Mouse (Mus musculus): ENCODE results near the gene Lbr.

DNA sequence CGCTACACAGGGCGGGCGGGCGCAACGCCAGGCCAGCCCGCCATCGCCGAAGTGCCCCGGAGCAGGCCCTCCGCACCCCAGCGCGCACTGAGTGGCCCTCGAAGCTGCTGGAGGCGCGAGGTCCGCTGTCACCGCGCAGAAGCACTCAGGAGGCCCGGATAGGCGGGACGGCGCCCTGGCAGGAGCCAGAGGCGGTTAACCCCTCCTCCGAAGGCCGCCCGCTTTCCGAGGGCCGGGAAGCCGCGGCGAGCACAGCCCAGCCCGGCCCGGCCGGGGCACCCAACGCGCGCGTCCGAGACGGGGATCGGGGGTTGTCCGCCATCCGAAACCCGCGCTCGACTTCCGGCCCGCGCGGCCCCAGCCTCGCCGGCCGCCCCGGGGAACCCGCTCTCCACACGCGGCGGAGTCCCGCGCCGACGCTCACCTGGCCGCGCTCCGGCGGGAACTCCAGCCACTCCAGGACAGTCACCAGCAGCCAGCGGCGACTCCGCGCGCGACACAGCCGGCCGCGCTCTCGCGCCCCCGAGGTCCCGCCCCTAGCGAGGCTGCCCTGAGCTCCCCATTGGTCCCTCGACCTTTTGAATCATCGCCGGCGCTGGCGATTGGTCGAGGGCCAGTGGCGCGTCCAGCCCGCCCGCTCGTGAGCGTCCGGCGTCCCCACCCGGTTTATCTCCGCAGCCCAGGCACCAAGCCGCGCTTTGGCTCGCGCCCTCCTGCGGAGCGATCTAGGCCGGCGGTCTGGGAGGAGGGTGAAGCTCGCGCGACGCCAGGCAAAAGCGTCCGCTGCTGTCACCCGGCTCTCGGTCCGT is 778 bp downstream of the Lbr start:
- peak; percentile 53 for TF ChIP-seq MAX (IDR thresholded peaks at IDR 0.05)
- no peak for TF ChIP-seq MYOD1 (IDR thresholded peaks at IDR 0.05; ENCODE audit: control insufficient read depth, insufficient read length, low read depth)
- TF ChIP-seq CTCF (IDR thresholded peaks at IDR 0.05; ENCODE audit: control insufficient read depth, insufficient read depth, insufficient read length) = no peak
- no peak for TF ChIP-seq USF1 (IDR thresholded peaks at IDR 0.05; ENCODE audit: low read depth)
- no peak for TF ChIP-seq CEBPB (IDR thresholded peaks at IDR 0.05; ENCODE audit: low read depth)
- TF ChIP-seq MYOG (IDR thresholded peaks at IDR 0.05; ENCODE audit: control insufficient read depth, extremely low read depth, insufficient read length) = no peak

All from C2C12 (cell line).